Mouse (Mus musculus): Measurements from ENCODE around the gene Plaur. TPM values are rescaled to one million over a fixed set of nuclear protein-coding genes. Genes with fewer than 3 reads are reported as not detected.

Plaur gene
- polyA plus RNA-seq, 1 experiment from 2014 or later: 3.5 TPM

- H3K27ac ChIP-seq: no peak overlapping the region
- 94% methylated on average over 7 of the region's 7 CpGs for WGBS
These were observed 8.1 kb downstream of the Plaur start for GRCm38 (mm10) chr7:24470356-24470755.

GRCm38 (mm10) chr7:24472442-24472841, 10.2 kb downstream of the Plaur start:
- Histone ChIP-seq H3K27me3 (no peaks in the 10 kb centered on the region), H3K9me3 (peaks cover 6% of the 10 kb centered on the region; the same call in 1 of the 2 replicates), H3K27ac (no peak overlapping the region), H3K9ac (no peak overlapping the region), H3K4me1 (0 out of 2 replicates have a peak, but pooled peaks cover 5% of the 10 kb centered on the region), H3K36me3 (no peaks in the 10 kb centered on the region), H3K4me2 (replicated peaks) (no peak overlapping the region), H3K4me3 (no peak overlapping the region)
- WGBS: 81% methylated on average over 6 of the region's 6 CpGs
- no peak for ATAC-seq (ENCODE audit: low FRiP score, low read depth)

More at GRCm38 (mm10) chr7:24470356-24470755, 8.1 kb downstream of the Plaur start:
- no peak overlapping the region for H3K4me2 ChIP-seq (replicated peaks)
- 0 out of 2 replicates have a peak, but pooled peaks cover 5% of the 10 kb centered on the region for H3K4me1 ChIP-seq
- no peak overlapping the region for H3K9ac ChIP-seq
- no peaks in the 10 kb centered on the region for H3K36me3 ChIP-seq
- no peaks in the 10 kb centered on the region for H3K27me3 ChIP-seq
- H3K4me3 ChIP-seq: no peak overlapping the region
- peaks cover 6% of the 10 kb centered on the region; the same call in 1 of the 2 replicates for H3K9me3 ChIP-seq
- ATAC-seq (ENCODE audit: low FRiP score, low read depth): no peak

GRCm38 (mm10) chr7:24472937-24473336, 10.7 kb downstream of the Plaur start:
- Histone ChIP-seq H3K4me1 (0 out of 2 replicates have a peak, but pooled peaks cover 5% of the 10 kb centered on the region), H3K4me2 (replicated peaks) (no peak overlapping the region), H3K4me3 (no peak overlapping the region), H3K9ac (no peak overlapping the region), H3K36me3 (no peaks in the 10 kb centered on the region), H3K9me3 (peaks cover 6% of the 10 kb centered on the region; the same call in 1 of the 2 replicates), H3K27me3 (no peaks in the 10 kb centered on the region), H3K27ac (no peak overlapping the region)
- 76% methylated on average over 7 of the region's 7 CpGs for WGBS
- ATAC-seq (ENCODE audit: low FRiP score, low read depth): no peak

GRCm38 (mm10) chr7:24473913-24474529, 11.7 kb downstream of the Plaur start:
- no peaks in the 10 kb centered on the region for H3K36me3 ChIP-seq
- no peak overlapping the region for H3K27ac ChIP-seq
- 0 out of 2 replicates have a peak, but pooled peaks cover 5% of the 10 kb centered on the region for H3K4me1 ChIP-seq
- H3K4me2 ChIP-seq (replicated peaks): no peak overlapping the region
- 0 out of 2 replicates have a peak, but pooled peaks have one; percentile 4 for ATAC-seq (ENCODE audit: low FRiP score, low read depth)
- H3K9me3 ChIP-seq: peaks cover 5% of the 10 kb centered on the region; the same call in 1 of the 2 replicates
- H3K4me3 ChIP-seq: no peak overlapping the region
- no peak overlapping the region for H3K9ac ChIP-seq
- H3K27me3 ChIP-seq: no peaks in the 10 kb centered on the region
- 52% methylated on average over 10 of the region's 10 CpGs for WGBS

GRCm38 (mm10) chr7:24474811-24475506, 12.7 kb downstream of the Plaur start:
- Histone ChIP-seq H3K4me1 (0 out of 2 replicates have a peak, but pooled peaks cover 5% of the 10 kb centered on the region), H3K4me2 (replicated peaks) (peak overlapping the region; percentile 25; the same call in 1 of the 2 replicates), H3K9me3 (no peaks in the 10 kb centered on the region), H3K36me3 (no peaks in the 10 kb centered on the region), H3K27me3 (no peaks in the 10 kb centered on the region; the same call in 1 of the 2 replicates), H3K9ac (peak overlapping the region; percentile 19; the same call in 1 of the 2 replicates), H3K4me3 (no peak overlapping the region), H3K27ac (no peak overlapping the region)
- ATAC-seq (ENCODE audit: low FRiP score, low read depth): no peak
- 31% methylated on average over 21 of the region's 21 CpGs for WGBS

- Histone ChIP-seq H3K9me3 (no peaks in the 10 kb centered on the region), H3K4me3 (no peak overlapping the region), H3K9ac (no peak overlapping the region), H3K4me2 (replicated peaks) (no peak overlapping the region), H3K36me3 (no peaks in the 10 kb centered on the region), H3K4me1 (peaks cover 12% of the 10 kb centered on the region), H3K27me3 (peaks cover 13% of the 10 kb centered on the region), H3K27ac (no peak overlapping the region)
- ATAC-seq (ENCODE audit: low FRiP score, low read depth): no peak
- whole genome bisulfite sequencing: 80% methylated on average over 8 of the region's 8 CpGs
These were observed 14.1 kb downstream of the Plaur start for GRCm38 (mm10) chr7:24476338-24476737.

- no peaks in the 10 kb centered on the region for H3K36me3 ChIP-seq
- no peaks in the 10 kb centered on the region for H3K9me3 ChIP-seq
- no peak overlapping the region for H3K4me2 ChIP-seq (replicated peaks)
- H3K9ac ChIP-seq: no peak overlapping the region
- no peak for ATAC-seq (ENCODE audit: low FRiP score, low read depth)
- no peak overlapping the region for H3K4me3 ChIP-seq
- no peak overlapping the region for H3K27ac ChIP-seq
- H3K27me3 ChIP-seq: peaks cover 13% of the 10 kb centered on the region
- 86% methylated on average over 7 of the region's 7 CpGs for WGBS
- peaks cover 14% of the 10 kb centered on the region for H3K4me1 ChIP-seq
These were observed 14.6 kb downstream of the Plaur start for GRCm38 (mm10) chr7:24476856-24477255.

- Histone ChIP-seq H3K27me3 (peaks cover 29% of the 10 kb centered on the region), H3K36me3 (no peaks in the 10 kb centered on the region), H3K4me3 (no peak overlapping the region), H3K9me3 (no peaks in the 10 kb centered on the region), H3K4me2 (replicated peaks) (no peak overlapping the region), H3K4me1 (peaks cover 20% of the 10 kb centered on the region), H3K9ac (no peak overlapping the region), H3K27ac (no peak overlapping the region)
- ATAC-seq (ENCODE audit: low FRiP score, low read depth): no peak
- WGBS: 87% methylated on average over 5 of the region's 5 CpGs
These were observed 16.6 kb downstream of the Plaur start for GRCm38 (mm10) chr7:24478911-24479310.

- H3K4me1 ChIP-seq: peaks cover 20% of the 10 kb centered on the region
- no peak overlapping the region for H3K4me3 ChIP-seq
- H3K9me3 ChIP-seq: no peaks in the 10 kb centered on the region
- ATAC-seq (ENCODE audit: low FRiP score, low read depth): no peak
- no peak overlapping the region for H3K4me2 ChIP-seq (replicated peaks)
- WGBS: 100% methylated on average over 2 of the region's 2 CpGs
- H3K9ac ChIP-seq: no peak overlapping the region
- peaks cover 34% of the 10 kb centered on the region for H3K27me3 ChIP-seq
- no peak overlapping the region for H3K27ac ChIP-seq
- no peaks in the 10 kb centered on the region for H3K36me3 ChIP-seq
These were observed 17.4 kb downstream of the Plaur start for GRCm38 (mm10) chr7:24479685-24480084.

GRCm38 (mm10) chr7:24480121-24480941, 18.0 kb downstream of the Plaur start:
- 64% methylated on average over 18 of the region's 18 CpGs for WGBS
- no peak overlapping the region for H3K27ac ChIP-seq
- peak overlapping the region; percentile 97; the same call in 1 of the 2 replicates for H3K4me2 ChIP-seq (replicated peaks)
- no peak for ATAC-seq (ENCODE audit: low FRiP score, low read depth)
- no peak overlapping the region for H3K9ac ChIP-seq
- peaks cover 38% of the 10 kb centered on the region for H3K27me3 ChIP-seq
- H3K36me3 ChIP-seq: no peaks in the 10 kb centered on the region
- no peak overlapping the region for H3K4me3 ChIP-seq
- peaks cover 15% of the 10 kb centered on the region for H3K4me1 ChIP-seq
- no peaks in the 10 kb centered on the region for H3K9me3 ChIP-seq

GRCm38 (mm10) chr7:24480986-24481473, 18.7 kb downstream of the Plaur start:
- Histone ChIP-seq H3K4me3 (peak overlapping the region; percentile 67), H3K4me2 (replicated peaks) (peak overlapping the region; percentile 97), H3K4me1 (peaks cover 15% of the 10 kb centered on the region), H3K27me3 (peaks cover 38% of the 10 kb centered on the region), H3K9ac (peak overlapping the region; percentile 72), H3K9me3 (no peaks in the 10 kb centered on the region), H3K27ac (no peak overlapping the region), H3K36me3 (no peaks in the 10 kb centered on the region)
- peak; percentile 12; the same call in 1 of the 2 replicates for ATAC-seq (ENCODE audit: low FRiP score, low read depth)
- WGBS: 13% methylated on average over 14 of the region's 14 CpGs

All from limb, embryonic 13.5 days (tissue).